Mouse (Mus musculus): ENCODE measurements around the gene Rnf180. TPM values are rescaled to one million over a fixed set of nuclear protein-coding genes. Genes with fewer than 3 reads are reported as not detected.
A peak's percentile ranks its signal among the peaks of the same experiment; 100 is the strongest.

Gene Rnf180
- polyA plus RNA-seq, 1 experiment = 1.3 TPM

GRCm38 (mm10) chr13:105299162-105300008, 4.8 kb upstream of the Rnf180 start:
- TF ChIP-seq CTCF (IDR thresholded peaks at IDR 0.05; ENCODE audit: borderline replicate concordance, insufficient read depth, low read length) (no peak), POLR2A (IDR thresholded peaks at IDR 0.05; ENCODE audit: low read depth, low read length) (no peak)
- no peak overlapping the region for H3K4me3 ChIP-seq (ENCODE audit: insufficient read depth, low read length)
- no peak overlapping the region for H3K27ac ChIP-seq (ENCODE audit: insufficient read depth, low read length)
- H3K4me1 ChIP-seq (ENCODE audit: control insufficient read depth, insufficient read depth, low read length) = no peaks in the 10 kb centered on the region

GRCm38 (mm10) chr13:105293781-105294667, 591 bp downstream of the Rnf180 start:
- no peak for TF ChIP-seq POLR2A (IDR thresholded peaks at IDR 0.05; ENCODE audit: low read depth, low read length)
- TF ChIP-seq CTCF (IDR thresholded peaks at IDR 0.05; ENCODE audit: borderline replicate concordance, insufficient read depth, low read length) = no peak

DNA sequence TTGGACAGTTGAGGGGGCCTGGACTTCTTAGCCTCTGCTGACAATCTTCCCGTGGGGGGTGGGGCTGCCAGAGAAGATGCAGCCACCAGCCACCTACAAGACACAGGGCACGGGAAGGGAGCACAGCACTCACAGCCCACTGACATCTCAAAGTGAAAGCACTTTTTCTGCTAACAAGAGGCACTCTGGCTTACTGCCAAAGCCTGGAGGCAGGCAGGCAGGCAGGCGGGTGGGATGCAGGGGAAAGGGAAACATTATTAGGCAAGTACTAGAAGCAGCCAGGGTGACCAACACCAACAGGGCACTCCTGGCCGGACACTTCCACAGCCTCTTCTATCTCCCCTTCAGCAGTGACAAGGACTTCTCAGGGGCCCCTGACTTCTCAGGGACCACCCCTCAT, 2.8 kb downstream of the Rnf180 start:
- H3K4me3 ChIP-seq (ENCODE audit: insufficient read depth, low read length) = no peak overlapping the region
- no peaks in the 10 kb centered on the region; the same call in 1 of the 2 replicates for H3K4me1 ChIP-seq (ENCODE audit: control insufficient read depth, insufficient read depth, low read length)
- H3K27ac ChIP-seq (ENCODE audit: insufficient read depth, low read length) = no peak overlapping the region
- TF ChIP-seq CTCF (IDR thresholded peaks at IDR 0.05; ENCODE audit: borderline replicate concordance, insufficient read depth, low read length) (no peak), POLR2A (IDR thresholded peaks at IDR 0.05; ENCODE audit: low read depth, low read length) (no peak)

More at GRCm38 (mm10) chr13:105293781-105294667, 591 bp downstream of the Rnf180 start:
- no peaks in the 10 kb centered on the region; the same call in 1 of the 2 replicates for H3K4me1 ChIP-seq (ENCODE audit: control insufficient read depth, insufficient read depth, low read length)
- H3K27ac ChIP-seq (ENCODE audit: insufficient read depth, low read length) = no peak overlapping the region
- H3K4me3 ChIP-seq (ENCODE audit: insufficient read depth, low read length) = peak overlapping the region; percentile 32

- Histone ChIP-seq H3K4me1 (ENCODE audit: control insufficient read depth, insufficient read depth, low read length) (no peaks in the 10 kb centered on the region; the same call in 1 of the 2 replicates), H3K27ac (ENCODE audit: insufficient read depth, low read length) (no peak overlapping the region), H3K4me3 (ENCODE audit: insufficient read depth, low read length) (no peak overlapping the region)
- no peak for TF ChIP-seq CTCF (IDR thresholded peaks at IDR 0.05; ENCODE audit: borderline replicate concordance, insufficient read depth, low read length)
- TF ChIP-seq POLR2A (IDR thresholded peaks at IDR 0.05; ENCODE audit: low read depth, low read length) = no peak
Measured at GRCm38 (mm10) chr13:105290594-105290993, 4.0 kb downstream of the Rnf180 start.

GRCm38 (mm10) chr13:105290021-105290420, 4.6 kb downstream of the Rnf180 start:
- H3K4me1 ChIP-seq (ENCODE audit: control insufficient read depth, insufficient read depth, low read length) = no peaks in the 10 kb centered on the region; the same call in 1 of the 2 replicates
- no peak overlapping the region for H3K27ac ChIP-seq (ENCODE audit: insufficient read depth, low read length)
- TF ChIP-seq POLR2A (IDR thresholded peaks at IDR 0.05; ENCODE audit: low read depth, low read length) = no peak
- H3K4me3 ChIP-seq (ENCODE audit: insufficient read depth, low read length) = no peak overlapping the region

- Histone ChIP-seq H3K4me3 (ENCODE audit: insufficient read depth, low read length) (no peak overlapping the region), H3K4me1 (ENCODE audit: control insufficient read depth, insufficient read depth, low read length) (no peaks in the 10 kb centered on the region), H3K27ac (ENCODE audit: insufficient read depth, low read length) (no peak overlapping the region)
- TF ChIP-seq CTCF (IDR thresholded peaks at IDR 0.05; ENCODE audit: borderline replicate concordance, insufficient read depth, low read length) = no peak
- TF ChIP-seq POLR2A (IDR thresholded peaks at IDR 0.05; ENCODE audit: low read depth, low read length) = no peak
Measured at GRCm38 (mm10) chr13:105279397-105280018, 15.1 kb downstream of the Rnf180 start.

- Histone ChIP-seq H3K4me1 (ENCODE audit: control insufficient read depth, insufficient read depth, low read length) (no peaks in the 10 kb centered on the region), H3K27ac (ENCODE audit: insufficient read depth, low read length) (no peak overlapping the region), H3K4me3 (ENCODE audit: insufficient read depth, low read length) (no peak overlapping the region)
- TF ChIP-seq POLR2A (IDR thresholded peaks at IDR 0.05; ENCODE audit: low read depth, low read length) (no peak), CTCF (IDR thresholded peaks at IDR 0.05; ENCODE audit: borderline replicate concordance, insufficient read depth, low read length) (no peak)
Measured at GRCm38 (mm10) chr13:105270394-105271094, 24.1 kb downstream of the Rnf180 start.

- no peak for TF ChIP-seq CTCF (IDR thresholded peaks at IDR 0.05; ENCODE audit: borderline replicate concordance, insufficient read depth, low read length)
- TF ChIP-seq POLR2A (IDR thresholded peaks at IDR 0.05; ENCODE audit: low read depth, low read length) = no peak
- Histone ChIP-seq H3K27ac (ENCODE audit: insufficient read depth, low read length) (no peak overlapping the region), H3K4me3 (ENCODE audit: insufficient read depth, low read length) (no peak overlapping the region), H3K4me1 (ENCODE audit: control insufficient read depth, insufficient read depth, low read length) (no peaks in the 10 kb centered on the region)
Measured at GRCm38 (mm10) chr13:105267464-105267863, 27.2 kb downstream of the Rnf180 start.

DNA sequence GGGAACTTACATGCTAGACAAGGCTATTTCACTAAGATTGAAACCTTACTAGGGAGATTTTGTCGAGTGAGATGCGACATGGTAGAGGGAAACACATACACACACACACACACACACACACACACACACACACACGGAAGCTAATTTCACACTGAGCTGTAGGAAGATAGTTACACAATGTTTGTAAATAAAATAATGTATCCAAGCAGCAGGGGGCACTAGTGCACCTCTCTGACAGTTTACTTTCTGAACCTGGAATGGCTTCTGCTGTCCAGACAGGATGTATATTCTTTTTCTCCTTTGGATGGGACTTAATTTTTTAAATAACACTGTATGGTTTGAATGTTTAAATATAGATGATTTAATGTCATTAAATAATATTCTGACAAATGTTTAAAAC, 27.9 kb downstream of the Rnf180 start:
- no peak for TF ChIP-seq POLR2A (IDR thresholded peaks at IDR 0.05; ENCODE audit: low read depth, low read length)
- TF ChIP-seq CTCF (IDR thresholded peaks at IDR 0.05; ENCODE audit: borderline replicate concordance, insufficient read depth, low read length) = no peak
- Histone ChIP-seq H3K27ac (ENCODE audit: insufficient read depth, low read length) (no peak overlapping the region), H3K4me1 (ENCODE audit: control insufficient read depth, insufficient read depth, low read length) (no peaks in the 10 kb centered on the region), H3K4me3 (ENCODE audit: insufficient read depth, low read length) (no peak overlapping the region)
